Mouse (Mus musculus) B cell, adult (primary cell): ENCODE measurements around the gene Tmem8b. TPM values are rescaled to one million over a fixed set of nuclear protein-coding genes. Genes with fewer than 3 reads are reported as not detected.

Experiments
- total RNA-seq: library from RNA; stranded (reverse); gene quantifications from 4 replicates; pipeline ENCODE4 v1.2.4, GENCODE M21; 2023; ENCODE audit not compliant: inconsistent age

Gene Tmem8b
- 2.0 to 3.4 TPM (median 2.9 TPM) in 4 replicates for total RNA-seq

DNA sequence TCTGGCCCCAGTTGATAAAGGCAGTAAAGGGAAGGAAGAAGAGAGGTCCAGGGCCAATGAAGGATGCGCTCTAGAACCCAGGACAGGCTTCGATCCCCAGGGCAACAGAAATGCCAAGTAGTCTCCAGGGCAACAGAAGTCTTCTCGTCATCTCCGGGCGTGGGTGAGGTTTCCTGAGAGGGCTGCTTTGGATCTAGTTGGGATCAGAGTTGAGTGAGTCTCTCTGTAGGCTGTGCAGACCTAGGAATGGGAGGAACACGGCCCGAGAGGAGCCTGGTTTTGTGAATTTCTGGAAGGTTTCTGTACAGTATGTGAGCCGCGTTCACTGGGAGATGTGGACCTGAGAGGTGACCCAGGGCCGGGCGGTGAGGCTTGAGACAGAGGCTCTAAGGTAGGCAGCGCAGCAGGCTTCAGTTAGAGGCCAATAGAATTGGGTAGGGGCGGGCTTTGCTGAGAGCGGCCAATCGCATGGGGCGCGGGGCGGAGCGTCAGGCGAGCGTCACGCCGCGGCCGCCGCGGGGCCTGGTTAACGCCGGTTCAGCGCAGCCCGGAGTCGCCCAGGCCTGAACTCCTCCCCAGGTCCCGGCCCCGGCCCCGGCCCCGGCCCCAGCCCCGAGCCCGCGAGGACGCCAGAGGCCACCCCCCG lies at the start of gene Tmem8b, which contains the start of gene Fam221b:
Gene Tmem8b, plus strand, starts transcription at position 190 of the 646 bp plus-strand sequence.
Gene Fam221b, minus strand, starts transcription at position 364 of the 646 bp plus-strand sequence.

DNA sequence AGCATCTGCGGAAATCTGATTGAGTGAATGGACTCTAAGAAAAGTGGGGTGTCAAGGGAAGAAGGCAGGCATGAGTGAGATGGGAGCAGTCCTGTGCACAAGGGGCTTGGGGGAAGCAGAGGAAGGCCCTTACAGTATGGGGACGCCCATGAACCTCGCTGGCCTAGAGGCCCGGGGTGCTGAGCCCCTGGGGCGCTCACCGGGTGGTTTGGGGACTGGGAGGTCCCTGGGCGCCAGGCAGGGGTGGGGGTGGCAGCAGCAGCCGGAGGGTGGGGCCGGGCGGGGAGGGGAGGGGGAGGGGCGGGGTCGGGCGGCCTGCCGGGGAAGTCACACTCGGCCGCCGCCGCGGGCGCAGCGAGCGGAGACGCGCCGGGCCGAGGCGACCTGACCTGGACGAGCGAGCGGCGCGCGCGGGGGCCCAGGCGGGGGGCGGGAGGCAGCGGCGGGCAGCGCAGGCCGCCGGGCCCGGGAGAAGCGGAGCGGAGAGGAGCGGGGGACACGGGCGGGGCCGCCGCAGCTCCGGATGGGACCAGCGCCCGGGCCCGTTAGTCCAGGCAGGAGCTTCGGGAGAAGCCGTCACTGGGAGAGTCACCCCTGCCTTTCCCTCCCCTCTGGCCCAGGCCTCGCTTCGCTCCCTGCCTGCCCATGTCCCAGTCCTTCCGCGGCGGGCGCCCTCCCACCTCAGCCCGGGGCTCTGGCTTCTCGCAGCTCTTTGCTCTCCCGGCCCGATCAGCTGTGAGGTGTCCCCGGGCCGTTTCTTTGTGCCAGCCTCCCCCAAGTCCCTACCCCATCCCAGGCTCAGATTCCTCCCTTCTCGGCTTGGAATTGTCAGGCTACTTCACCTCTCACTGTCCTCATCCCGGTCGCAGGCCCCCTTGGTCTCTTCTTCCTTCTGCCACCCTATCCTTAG lies 37.5 kb upstream of the Tmem8b start, which contains the start of gene Npr2:
Gene Npr2, plus strand, starts transcription at position 890 of the 910 bp plus-strand sequence.

DNA sequence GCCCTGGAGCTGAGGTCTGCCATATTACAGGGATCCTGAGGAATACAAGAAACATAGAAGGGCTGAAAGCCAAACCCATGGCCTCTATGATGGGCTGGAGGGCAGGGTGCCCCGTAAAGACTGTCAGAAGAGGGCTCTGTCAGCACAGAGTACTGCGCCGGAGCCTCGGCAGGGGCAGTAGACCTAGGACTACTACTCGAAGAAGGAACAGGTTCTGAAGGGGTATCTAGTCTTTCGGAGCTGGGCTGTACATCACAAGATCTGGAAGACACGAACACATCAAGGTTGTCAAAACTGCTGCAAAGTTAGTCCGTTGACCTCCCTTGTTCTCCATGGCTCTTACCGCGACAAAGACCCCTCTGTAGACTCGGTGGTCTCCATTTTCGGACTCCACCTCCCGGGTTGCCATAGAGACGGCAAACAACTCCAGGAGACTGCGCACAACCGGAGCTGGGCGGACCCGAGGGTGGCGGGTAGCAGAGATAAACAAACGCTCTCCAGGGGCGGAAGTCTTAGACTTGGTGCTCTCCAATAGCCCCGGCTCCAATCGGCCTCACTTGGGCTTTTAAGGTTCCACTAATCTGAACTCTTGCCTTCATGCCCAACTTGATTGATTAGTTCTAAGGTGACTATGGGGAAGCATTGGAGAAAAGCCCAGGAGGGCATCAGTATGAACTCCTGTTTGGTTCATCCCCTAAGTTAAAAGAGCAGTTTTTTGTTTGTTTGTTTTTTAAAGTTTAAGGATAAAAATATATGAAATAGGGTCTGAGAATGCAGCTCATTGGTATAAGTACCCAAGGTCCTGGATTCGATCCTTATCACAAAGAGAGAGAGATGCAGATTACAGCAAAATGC lies 15.4 kb upstream of the Tmem8b start, which contains the start of gene Spag8:
Gene Spag8, minus strand, starts transcription at position 434 of the 855 bp plus-strand sequence.

DNA sequence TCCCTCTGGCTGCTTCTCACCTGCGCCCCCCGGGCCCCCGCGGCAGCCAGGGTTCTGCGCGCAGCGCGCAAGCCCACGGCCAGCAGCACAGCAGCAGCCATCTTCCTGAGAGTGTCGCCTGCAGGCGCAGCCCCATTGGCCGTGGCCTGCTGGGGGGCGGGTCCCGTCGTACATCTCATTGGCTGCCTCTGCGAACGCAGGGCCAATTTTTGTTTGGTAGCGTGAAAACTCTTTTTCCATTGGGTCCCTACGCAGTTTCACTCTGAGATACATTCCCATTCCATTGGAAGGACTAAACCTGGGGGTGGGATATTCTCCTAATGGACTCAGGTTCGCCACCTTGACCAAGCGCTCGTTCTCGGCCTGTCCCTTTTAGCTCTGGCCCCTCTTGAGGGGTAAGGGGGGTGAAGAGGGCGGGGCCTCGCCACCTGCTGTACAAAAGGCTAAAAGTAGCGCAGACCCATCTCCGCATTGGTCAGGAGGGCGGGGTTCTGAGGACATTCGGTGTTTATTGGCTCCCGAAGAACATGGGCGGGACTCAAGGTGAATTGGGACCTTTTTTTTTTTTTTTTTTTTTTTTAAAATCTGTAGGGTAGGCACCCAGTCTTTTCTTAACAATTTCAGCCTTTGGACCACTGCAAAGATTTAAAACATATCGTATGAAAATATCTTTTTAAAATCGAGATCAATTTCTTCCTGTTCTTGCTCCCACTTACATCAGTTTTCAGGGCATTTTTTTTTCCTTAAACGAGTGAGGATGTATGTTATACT lies 12.2 kb upstream of the Tmem8b start, which contains the start of gene Hint2:
Gene Hint2, minus strand, starts transcription at position 128 of the 771 bp plus-strand sequence.

DNA sequence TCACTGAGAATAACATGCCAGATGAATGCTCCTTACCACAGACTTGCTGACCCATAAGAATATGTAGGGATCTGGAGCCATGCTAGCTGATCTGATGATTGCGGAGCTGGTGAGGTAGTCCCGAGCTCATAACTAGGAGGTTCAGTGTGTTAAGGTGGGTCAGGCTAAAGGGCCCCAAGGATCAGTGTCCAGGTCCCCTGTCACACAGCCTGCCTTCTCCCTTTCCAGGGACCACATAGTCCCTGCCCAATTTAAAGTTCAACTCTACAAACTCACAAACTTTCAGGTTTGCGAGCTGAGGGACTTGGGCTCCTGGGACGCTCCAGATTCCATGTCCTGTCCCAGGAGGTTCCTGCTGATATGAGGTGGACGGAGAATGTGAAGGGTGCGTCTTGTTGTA lies 31.9 kb downstream of the Tmem8b start, which contains the start of gene Olfr70:
Gene Olfr70, minus strand, starts transcription at position 101 of the 400 bp plus-strand sequence.

DNA sequence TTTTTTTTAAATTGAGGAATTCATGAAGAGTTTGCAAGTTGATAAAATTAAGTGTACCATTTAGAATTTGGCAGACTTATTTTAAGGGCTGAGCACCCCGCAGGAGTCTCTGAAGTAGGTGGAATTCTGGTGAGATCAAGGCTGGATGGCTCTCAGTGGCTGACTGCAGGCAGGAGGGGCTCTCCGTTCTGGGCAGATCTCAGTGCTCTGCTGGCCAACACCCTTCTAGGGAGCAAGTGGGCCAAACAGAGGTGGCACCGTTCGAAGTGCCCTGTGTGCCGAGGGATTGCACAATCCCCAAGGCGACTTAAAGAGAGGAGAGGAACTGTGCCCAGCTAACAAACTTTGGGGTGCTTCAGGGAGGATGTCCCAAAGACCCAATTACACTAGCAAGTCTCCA lies 41.1 kb downstream of the Tmem8b start, which contains the start of gene Olfr71:
Gene Olfr71, minus strand, starts transcription at position 387 of the 400 bp plus-strand sequence.

DNA sequence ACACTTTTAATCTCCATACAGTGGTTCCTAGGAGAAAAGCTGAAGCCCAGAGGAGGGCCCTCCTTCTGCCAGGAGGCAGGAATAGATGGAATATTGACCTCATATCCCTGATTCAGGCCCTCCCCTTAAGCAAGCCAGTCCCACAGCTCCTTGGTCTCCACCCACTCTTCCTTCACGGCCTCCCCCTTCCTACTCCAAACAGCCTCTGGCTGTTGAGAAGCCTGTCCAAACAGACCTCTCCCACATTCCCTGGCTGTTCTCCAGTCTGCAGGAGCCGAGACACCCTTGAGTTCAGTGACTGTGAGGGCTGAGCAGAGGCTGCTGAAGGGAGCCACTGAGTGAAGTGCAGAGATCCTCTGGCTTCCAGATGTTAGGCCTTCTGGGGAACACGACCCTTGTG lies 58.2 kb downstream of the Tmem8b start, which contains the start of gene Hrct1:
Gene Hrct1, plus strand, starts transcription at position 194 of the 400 bp plus-strand sequence.

DNA sequence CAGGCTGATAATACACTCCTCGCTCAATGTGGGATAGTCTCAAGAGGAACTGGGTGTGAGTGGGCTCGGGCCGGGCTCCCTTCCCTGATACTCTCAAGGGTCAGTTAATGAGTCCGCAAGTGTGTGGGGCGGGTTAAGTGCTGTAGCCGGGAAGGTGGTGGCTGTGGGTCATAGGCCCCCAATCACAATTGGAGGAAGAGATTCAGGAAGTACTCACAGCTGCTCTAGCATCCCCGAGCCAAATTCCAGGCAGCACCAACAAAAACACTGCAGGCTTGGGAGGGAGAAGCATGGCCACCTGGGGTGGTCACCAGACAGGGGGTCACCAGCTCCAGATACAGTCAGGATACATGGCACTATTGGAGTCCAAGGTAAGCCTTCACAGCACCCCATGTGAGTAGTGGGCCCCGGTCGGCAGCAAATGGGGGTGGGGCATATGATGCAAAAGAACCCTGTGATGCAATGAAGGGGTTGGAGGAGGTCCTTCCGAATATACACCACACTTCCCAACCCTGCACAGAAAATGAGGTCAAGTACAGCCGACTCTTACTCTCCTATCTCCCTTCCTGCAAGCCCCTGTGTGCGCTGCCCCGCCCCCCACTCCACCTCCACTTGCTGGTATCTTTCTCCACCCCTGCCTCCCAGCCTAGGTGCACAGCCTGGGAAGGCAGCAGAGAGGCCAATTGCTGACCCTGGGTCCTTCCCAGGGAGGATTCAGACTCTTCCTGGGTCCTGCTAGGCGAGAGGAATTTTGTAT lies 61.2 kb downstream of the Tmem8b start, which contains the start of gene Spaar:
Gene Spaar, plus strand, starts transcription at position 241 of the 757 bp plus-strand sequence.

Other genes starting within 250 kb of the Tmem8b start
- gene Fam166b, start 239.8 kb upstream of the Tmem8b start, total RNA-seq, result not detected in 4 replicates
- gene Tesk1, start 227.0 kb upstream of the Tmem8b start, total RNA-seq, result 50.3 to 68.1 TPM (median 63.1 TPM) in 4 replicates
- 506 to 604 TPM (median 560 TPM) in 4 replicates for gene Cd72, start 214.3 kb upstream of the Tmem8b start, total RNA-seq
- 10.9 to 17.2 TPM (median 13.9 TPM) in 4 replicates for gene Sit1, start 185.2 kb upstream of the Tmem8b start, total RNA-seq
- gene Ccdc107, start 176.1 kb upstream of the Tmem8b start, total RNA-seq, result 28.7 to 35.4 TPM (median 30.0 TPM) in 4 replicates
- gene Arhgef39, start 169.3 kb upstream of the Tmem8b start, total RNA-seq, result 1.3 to 3.6 TPM (median 2.6 TPM) in 4 replicates
- 0.84 to 1.4 TPM in 2 of 4 replicates, not detected in the others for gene Car9, start 162.0 kb upstream of the Tmem8b start, total RNA-seq
- 0.58 to 0.93 TPM (median 0.66 TPM) in 3 of 4 replicates, not detected in the other for gene Tpm2, start 145.2 kb upstream of the Tmem8b start, total RNA-seq
- gene Creb3, start 106.6 kb upstream of the Tmem8b start, total RNA-seq, result 55.9 to 68.9 TPM (median 66.5 TPM) in 4 replicates
- gene Tln1, start 106.3 kb upstream of the Tmem8b start, total RNA-seq, result 271 to 299 TPM (median 289 TPM) in 4 replicates
- 41.6 to 56.1 TPM (median 42.0 TPM) in 4 replicates for gene Rgp1, start 90.3 kb upstream of the Tmem8b start, total RNA-seq
- 43.0 to 48.3 TPM (median 45.3 TPM) in 4 replicates for gene Gba2, start 90.1 kb upstream of the Tmem8b start, total RNA-seq
- gene Msmp, start 84.5 kb upstream of the Tmem8b start, total RNA-seq, result not detected in 4 replicates
- gene Npr2, start 37.0 kb upstream of the Tmem8b start, total RNA-seq, result 0.80 to 4.4 TPM (median 1.3 TPM) in 4 replicates
- not detected in 4 replicates for gene Spag8, start 15.4 kb upstream of the Tmem8b start, total RNA-seq
- 13.0 to 19.8 TPM (median 15.5 TPM) in 4 replicates for gene Hint2, start 12.5 kb upstream of the Tmem8b start, total RNA-seq
- 0.18 TPM in 1 of 4 replicates, not detected in the others for gene Fam221b, start 174 bp downstream of the Tmem8b start, total RNA-seq
- gene Olfr70, start 31.8 kb downstream of the Tmem8b start, total RNA-seq, result not detected in 4 replicates
- gene Olfr71, start 41.3 kb downstream of the Tmem8b start, total RNA-seq, result not detected in 4 replicates
- not detected in 4 replicates for gene Hrct1, start 58.2 kb downstream of the Tmem8b start, total RNA-seq
- not detected in 4 replicates for gene Spaar, start 61.1 kb downstream of the Tmem8b start, total RNA-seq
- gene Olfr159, start 102.0 kb downstream of the Tmem8b start, total RNA-seq, result not detected in 4 replicates
- not detected in 4 replicates for gene Olfr156, start 154.9 kb downstream of the Tmem8b start, total RNA-seq
- gene Olfr157, start 171.2 kb downstream of the Tmem8b start, total RNA-seq, result not detected in 4 replicates
- not detected in 4 replicates for gene Olfr155, start 182.6 kb downstream of the Tmem8b start, total RNA-seq
- gene Reck, start 206.6 kb downstream of the Tmem8b start, total RNA-seq, result 0.45 to 0.64 TPM (median 0.60 TPM) in 4 replicates